Mouse (Mus musculus) kidney, adult 2 months (tissue): ENCODE results near the gene Lbh.

Experiments
- CTCF ChIP-seq: fragments of 200-500 bp; conservative IDR thresholded peaks from 2 replicates; pipeline ENCODE4 v1.5.1; 2011; ENCODE audit warnings: low read depth, mild to moderate bottlenecking, control low read depth, low read length, moderate library complexity, mixed read lengths; ENCODE audit not compliant: insufficient read depth, insufficient read length
- POLR2A ChIP-seq: fragments of 200-500 bp; IDR thresholded peaks from one replicate; pipeline ENCODE4 v1.6.1; 2011; ENCODE audit warnings: low read depth, low read length, control low read depth

DNA sequence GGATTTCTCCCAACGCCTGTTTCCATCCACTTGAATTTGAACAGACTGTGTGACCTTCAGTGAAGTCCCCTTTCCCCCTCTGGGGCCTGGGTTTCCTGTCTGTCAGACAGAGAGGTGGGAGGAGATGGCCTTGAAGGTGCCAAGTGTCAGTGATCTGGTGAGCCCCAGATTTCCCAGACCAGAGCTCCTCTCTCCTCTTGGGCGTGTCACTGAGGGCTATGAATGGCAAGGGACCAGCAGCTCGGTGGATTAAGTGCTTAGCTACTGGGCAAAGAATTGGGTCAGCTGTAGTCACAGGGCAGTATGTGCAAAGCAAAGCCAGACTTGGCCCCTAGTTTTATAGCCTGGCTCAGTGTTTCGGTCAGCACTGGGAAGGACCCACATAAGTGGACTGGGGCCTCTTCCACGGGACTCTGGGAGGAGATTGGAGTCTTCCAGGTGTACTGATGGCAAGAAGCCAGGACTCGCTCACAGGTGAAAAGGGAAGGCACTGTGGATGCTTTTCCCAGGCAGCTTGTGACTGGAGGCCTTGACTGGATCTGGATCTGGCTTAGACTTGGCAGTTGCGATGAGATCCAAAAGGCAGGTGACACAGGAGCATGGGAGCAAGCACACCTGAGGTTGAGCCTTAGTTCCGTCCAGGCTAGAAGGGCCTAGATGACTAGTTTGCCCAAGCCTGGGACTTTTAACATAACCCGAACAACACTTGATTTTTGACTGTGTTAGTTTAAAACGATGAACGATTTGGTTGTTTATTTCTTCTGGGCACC, 20.1 kb downstream of the Lbh start:
- TF ChIP-seq CTCF (no peak), POLR2A (no peak)
